Mouse (Mus musculus) bone marrow macrophage, adult 2 months (primary cell): Measurements from ENCODE around the gene Sulf2.

Experiments
- CTCF ChIP-seq: IDR thresholded peaks from 2 replicates; pipeline ENCODE4 v1.5.1; 2012; ENCODE audit warnings: low read depth, mild to moderate bottlenecking, low read length, moderate library complexity
- POLR2A ChIP-seq: IDR thresholded peaks from 2 replicates; pipeline ENCODE4 v1.6.1; 2012; ENCODE audit warnings: mild to moderate bottlenecking, low read depth, low read length, borderline replicate concordance

DNA sequence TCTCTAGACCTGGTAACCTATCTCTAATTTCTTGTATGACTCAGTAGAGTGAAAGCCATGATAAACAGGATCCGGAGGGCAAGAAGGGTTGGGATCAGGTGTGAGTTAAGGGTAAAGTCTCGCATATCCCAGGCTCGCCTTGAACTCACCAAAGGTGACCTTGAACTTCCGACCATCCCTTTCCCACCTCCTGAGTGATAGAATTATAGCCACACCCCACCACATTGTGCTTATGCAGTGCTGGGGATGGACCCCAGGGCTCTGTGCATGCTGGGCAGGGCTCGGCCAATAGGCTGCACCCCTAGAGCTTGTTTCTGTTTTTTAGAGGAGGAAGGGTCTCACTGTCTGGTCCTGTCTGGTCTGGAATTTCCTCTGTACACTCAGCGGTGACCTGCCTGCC is 14.4 kb downstream of the Sulf2 start:
- no peak for TF ChIP-seq POLR2A
- no peak for TF ChIP-seq CTCF
